Mouse (Mus musculus): ENCODE results near the gene Kyat1. TPM values are rescaled to one million over a fixed set of nuclear protein-coding genes. Genes with fewer than 3 reads are reported as not detected.

Kyat1 gene
- total RNA-seq, 2 experiments from 2014 or later = 44.5 to 44.6 TPM

Other genes starting within 250 kb of the Kyat1 start
- 100 to 1,000 TPM; 334 to 351 TPM for gene Sptan1, start 240.3 kb downstream of the Kyat1 start, total RNA-seq (2021)
- 10 to 100 TPM in 1 of 2 experiments, 1 to 10 TPM in 1; 9.1 to 11.6 TPM for gene Wdr34, start 157.0 kb downstream of the Kyat1 start, total RNA-seq (2021)
- gene Set, start 148.5 kb downstream of the Kyat1 start, total RNA-seq (2021) = 100 to 1,000 TPM; 131 to 149 TPM
- gene Pkn3, start 128.2 kb downstream of the Kyat1 start, total RNA-seq (2021) = 10 to 100 TPM; 11.4 to 12.9 TPM
- 1 to 10 TPM; 7.5 to 7.8 TPM for gene Zdhhc12, start 112.2 kb downstream of the Kyat1 start, total RNA-seq (2021)
- 10 to 100 TPM; 25.7 to 26.7 TPM for gene Zer1, start 81.3 kb downstream of the Kyat1 start, total RNA-seq (2021)
- 10 to 100 TPM; 19.7 to 24.1 TPM for gene Tbc1d13, start 72.1 kb downstream of the Kyat1 start, total RNA-seq (2021)
- gene Endog, start 34.4 kb downstream of the Kyat1 start, total RNA-seq (2021) = 10 to 100 TPM; 59.1 to 60.2 TPM
- gene Spout1, start 27.4 kb downstream of the Kyat1 start, total RNA-seq (2021) = 1 to 10 TPM; 7.0 to 7.1 TPM
- 10 to 100 TPM; 72.1 to 91.7 TPM for gene Lrrc8a, start 31.9 kb upstream of the Kyat1 start, total RNA-seq (2021)
- 1 to 10 TPM; 1.3 to 2.7 TPM for gene Gm28035, start 34.7 kb upstream of the Kyat1 start, total RNA-seq (2021)
- gene Phyhd1, start 60.4 kb upstream of the Kyat1 start, total RNA-seq (2021) = 10 to 100 TPM; 26.3 to 29.3 TPM
- not detected for gene Gm28038, start 75.2 kb upstream of the Kyat1 start, total RNA-seq (2021)
- gene Dolk, start 80.5 kb upstream of the Kyat1 start, total RNA-seq (2021) = 10 to 100 TPM; 25.9 to 28.6 TPM
- gene Nup188, start 80.5 kb upstream of the Kyat1 start, total RNA-seq (2021) = 10 to 100 TPM; 25.1 to 26.6 TPM
- gene Sh3glb2, start 153.5 kb upstream of the Kyat1 start, total RNA-seq (2021) = 10 to 100 TPM; 62.0 to 69.5 TPM
- gene Miga2, start 158.4 kb upstream of the Kyat1 start, total RNA-seq (2021) = 10 to 100 TPM; 70.5 to 78.0 TPM
- 10 to 100 TPM; 11.6 to 14.7 TPM for gene Dolpp1, start 186.4 kb upstream of the Kyat1 start, total RNA-seq (2021)
- 100 to 1,000 TPM; 448 to 485 TPM for gene Crat, start 210.0 kb upstream of the Kyat1 start, total RNA-seq (2021)
- 100 to 1,000 TPM; 125 to 133 TPM for gene Ptpa, start 210.2 kb upstream of the Kyat1 start, total RNA-seq (2021)

Measured in heart, postnatal 10 days (tissue).